Mouse (Mus musculus): ENCODE measurements at regions not wholly inside any gene's neighbourhood (a gene's known extent, or its start where the extent isn't known, plus 50 kb on each side); places are given as distances from the start of the nearest gene placed in this dataset.
A peak's percentile ranks its signal among the peaks of the same experiment; 100 is the strongest.

DNA sequence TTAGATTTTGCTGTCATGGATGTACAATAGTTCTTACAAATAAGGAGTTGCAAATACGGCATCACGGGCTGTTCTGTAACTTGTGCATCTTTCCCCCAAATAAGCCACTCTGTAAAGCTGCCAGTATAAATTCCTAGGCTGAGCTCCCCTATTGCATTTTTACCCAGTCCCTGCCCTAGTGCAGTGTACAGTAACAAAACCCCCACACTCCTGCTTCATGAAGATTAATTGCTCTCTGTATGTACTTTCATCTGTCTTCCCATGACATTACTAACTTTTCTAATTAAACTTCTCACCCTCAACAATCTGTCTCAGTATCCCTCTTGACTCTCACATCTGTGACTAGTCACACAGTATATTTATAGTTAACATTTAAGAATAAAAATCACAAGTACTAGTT is 73.4 kb downstream of the Tm4sf1 start:
- Histone ChIP-seq H3K4me3 (no peak overlapping the region), H3K27me3 (ENCODE audit: poor library complexity, severe bottlenecking) (no peaks in the 10 kb centered on the region), H3K27ac (no peak overlapping the region), H3K4me1 (no peaks in the 10 kb centered on the region), H3K9me3 (no peaks in the 10 kb centered on the region), H3K36me3 (replicated peaks) (no peaks in the 10 kb centered on the region)
- no peak for DNase-seq (ENCODE audit: extremely low spot score, low spot score)
- 94% methylated on average over 2 of the region's 2 CpGs for WGBS

DNA sequence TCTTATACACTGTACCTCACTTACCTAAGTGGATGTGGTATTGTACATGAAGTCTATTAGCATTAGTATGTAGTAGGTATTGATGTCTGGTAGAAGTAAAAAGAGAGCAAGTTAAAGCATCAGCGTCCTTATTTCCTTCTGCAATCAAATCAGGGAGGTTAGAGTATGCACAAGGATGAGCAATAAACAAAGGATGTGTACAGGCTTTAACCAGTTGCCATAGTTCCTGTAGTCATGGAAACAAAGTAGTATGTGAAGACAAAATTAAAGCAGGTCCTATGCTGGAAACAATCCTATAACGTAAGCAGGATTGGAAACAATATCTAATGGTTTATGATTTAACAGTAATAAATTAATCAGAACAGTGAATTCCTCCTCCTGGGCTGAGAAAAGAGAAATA is 78.0 kb downstream of the Tm4sf1 start:
- H3K27ac ChIP-seq, result no peak overlapping the region
- DNase-seq (ENCODE audit: extremely low spot score, low spot score), result no peak
- no peaks in the 10 kb centered on the region for H3K4me1 ChIP-seq
- H3K9me3 ChIP-seq, result no peaks in the 10 kb centered on the region
- WGBS, result 80% methylated on average over 2 of the region's 2 CpGs
- no peak overlapping the region for H3K4me3 ChIP-seq
- no peaks in the 10 kb centered on the region for H3K27me3 ChIP-seq (ENCODE audit: poor library complexity, severe bottlenecking)
- no peaks in the 10 kb centered on the region for H3K36me3 ChIP-seq (replicated peaks)

DNA sequence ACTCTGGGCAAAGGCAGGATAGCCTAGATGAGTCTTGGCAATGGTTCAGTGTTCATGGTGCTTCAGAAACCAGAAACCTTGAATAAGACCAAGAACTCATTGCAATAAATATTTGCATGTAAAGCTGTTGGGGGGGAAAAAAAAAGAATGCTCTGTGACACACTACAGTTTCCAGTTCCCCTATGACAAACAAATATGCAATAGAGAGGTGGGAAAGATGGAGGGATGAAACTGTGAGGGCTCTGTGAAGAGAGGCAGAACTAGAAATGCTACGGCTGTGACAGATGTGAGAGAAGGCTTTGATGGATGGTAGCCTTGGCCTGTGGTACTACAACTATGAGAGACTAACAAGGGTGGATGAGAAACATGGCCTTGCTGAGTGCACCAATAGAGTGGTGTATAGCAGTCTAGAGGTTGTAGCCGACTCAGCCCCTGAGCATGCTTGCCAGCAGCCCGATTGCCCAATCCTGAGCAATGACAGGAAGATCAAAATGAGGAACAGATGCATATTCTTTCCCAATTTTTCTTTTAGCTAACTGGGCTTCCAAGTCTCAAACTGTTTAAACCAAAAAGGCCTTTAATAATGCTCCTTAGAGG is 79.4 kb downstream of the Tm4sf1 start:
- no peak overlapping the region for H3K27ac ChIP-seq
- DNase-seq (ENCODE audit: extremely low spot score, low spot score), result no peak
- no peaks in the 10 kb centered on the region for H3K9me3 ChIP-seq
- 90% methylated on average over 3 of the region's 3 CpGs for WGBS
- no peak overlapping the region for H3K4me3 ChIP-seq
- H3K4me1 ChIP-seq, result no peaks in the 10 kb centered on the region
- no peaks in the 10 kb centered on the region for H3K27me3 ChIP-seq (ENCODE audit: poor library complexity, severe bottlenecking)
- H3K36me3 ChIP-seq (replicated peaks), result no peaks in the 10 kb centered on the region

DNA sequence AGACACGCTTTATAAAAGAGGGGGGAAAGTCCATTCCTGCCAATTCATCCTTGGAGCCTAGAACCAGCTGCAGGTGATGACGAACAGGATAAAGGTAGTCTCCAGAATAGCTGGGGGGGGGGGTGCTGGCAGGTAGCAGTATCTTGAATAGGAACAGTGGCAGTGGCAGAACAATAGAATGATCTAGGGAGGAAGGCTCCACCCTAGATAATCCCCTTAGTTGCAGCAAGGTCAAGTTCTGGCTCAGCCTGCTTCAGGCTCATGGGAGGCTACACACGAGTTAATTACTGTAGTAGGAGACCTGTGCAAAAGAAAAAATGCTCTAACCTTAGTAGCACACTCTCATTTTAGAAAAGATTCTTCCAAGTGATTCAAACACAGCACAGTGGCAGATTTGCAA is 83.4 kb downstream of the Tm4sf1 start:
- Histone ChIP-seq H3K27ac (no peak overlapping the region), H3K4me3 (no peak overlapping the region), H3K4me1 (no peaks in the 10 kb centered on the region), H3K9me3 (no peaks in the 10 kb centered on the region), H3K36me3 (replicated peaks) (no peaks in the 10 kb centered on the region), H3K27me3 (ENCODE audit: poor library complexity, severe bottlenecking) (no peaks in the 10 kb centered on the region)
- WGBS, result 63% methylated on average over 3 of the region's 3 CpGs
- no peak for DNase-seq (ENCODE audit: extremely low spot score, low spot score)

DNA sequence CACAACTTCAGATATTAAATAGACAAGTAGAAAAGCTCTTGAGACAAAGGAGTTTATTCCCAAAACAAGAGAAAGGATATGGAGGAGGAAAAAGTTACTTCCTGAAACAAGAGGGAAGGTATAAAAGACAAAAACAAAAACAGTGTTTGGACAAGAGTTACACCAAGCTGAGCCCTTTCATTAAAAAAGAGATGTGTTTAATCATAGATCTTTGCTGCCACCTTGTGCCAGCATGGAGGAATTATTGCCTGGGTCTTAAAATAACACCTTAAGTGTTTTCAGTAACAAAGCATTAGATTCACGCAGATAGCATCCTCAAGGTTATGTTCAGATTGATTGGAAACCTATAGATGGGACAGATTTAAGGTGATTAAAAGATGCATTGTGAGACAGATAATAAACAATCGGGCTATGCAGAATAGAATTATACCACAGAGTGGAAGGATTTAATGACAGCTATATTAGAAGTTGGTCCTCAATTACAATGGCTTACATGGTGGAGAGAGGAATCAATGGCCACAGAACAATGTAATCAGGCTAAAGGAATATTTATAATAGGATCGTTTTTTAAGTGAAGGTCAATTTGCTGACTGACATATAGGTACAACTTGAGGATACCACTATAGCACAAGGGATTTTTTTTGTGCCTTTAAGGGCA is 97.6 kb downstream of the Tm4sf1 start:
- H3K4me3 ChIP-seq, result no peak overlapping the region
- DNase-seq (ENCODE audit: extremely low spot score, low spot score), result no peak
- WGBS, result 39% methylated on average over 3 of the region's 3 CpGs
- H3K27ac ChIP-seq, result no peak overlapping the region
- H3K4me1 ChIP-seq, result no peaks in the 10 kb centered on the region
- no peaks in the 10 kb centered on the region for H3K27me3 ChIP-seq (ENCODE audit: poor library complexity, severe bottlenecking)
- no peaks in the 10 kb centered on the region for H3K9me3 ChIP-seq
- H3K36me3 ChIP-seq (replicated peaks), result no peaks in the 10 kb centered on the region

DNA sequence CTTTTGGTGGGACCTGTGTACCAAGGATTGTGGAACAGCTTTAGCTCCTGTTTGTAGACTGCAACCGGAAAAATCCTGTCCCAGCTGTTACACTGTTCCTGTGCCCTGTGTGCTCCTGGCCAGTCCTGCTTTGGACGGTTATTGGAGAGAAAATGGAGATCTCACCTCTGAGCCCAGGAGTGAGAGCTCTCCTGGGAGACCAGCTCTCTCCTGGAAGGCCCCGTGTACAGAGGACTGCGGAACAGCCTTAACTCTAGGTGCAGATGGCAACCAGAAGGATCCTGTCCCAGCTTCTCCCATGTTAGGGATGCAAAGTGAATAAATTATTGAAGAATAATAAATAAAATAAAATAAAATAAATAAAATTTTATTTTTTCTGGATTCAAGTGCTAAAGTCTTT is 98.4 kb downstream of the Tm4sf1 start:
- no peaks in the 10 kb centered on the region for H3K36me3 ChIP-seq (replicated peaks)
- H3K27me3 ChIP-seq (ENCODE audit: poor library complexity, severe bottlenecking), result no peaks in the 10 kb centered on the region
- H3K9me3 ChIP-seq, result no peaks in the 10 kb centered on the region
- DNase-seq (ENCODE audit: extremely low spot score, low spot score), result no peak
- no peaks in the 10 kb centered on the region for H3K4me1 ChIP-seq
- 80% methylated on average over 4 of the region's 4 CpGs for WGBS
- H3K4me3 ChIP-seq, result no peak overlapping the region
- H3K27ac ChIP-seq, result no peak overlapping the region

DNA sequence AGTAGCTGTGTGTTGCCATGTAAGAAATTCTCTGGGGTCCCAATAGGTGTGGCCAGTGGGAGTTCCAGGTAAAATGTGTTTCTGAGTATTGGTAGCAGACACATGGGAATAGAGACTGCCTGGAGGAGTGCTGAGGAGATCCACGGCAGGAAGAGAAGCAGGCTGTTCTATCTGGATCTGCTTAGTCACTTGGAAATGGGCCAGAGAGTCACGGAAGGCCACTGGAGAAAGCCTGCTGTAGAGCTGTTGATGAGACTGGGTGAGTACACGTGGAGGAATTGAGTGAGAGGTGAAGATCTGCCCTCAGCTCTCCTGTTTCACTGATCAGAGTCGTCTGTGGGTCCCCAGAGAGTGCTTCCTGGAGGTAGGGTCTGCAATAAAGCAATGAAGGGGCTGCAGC is 120.2 kb downstream of the Tm4sf1 start:
- no peaks in the 10 kb centered on the region for H3K27me3 ChIP-seq (ENCODE audit: poor library complexity, severe bottlenecking)
- 81% methylated on average over 4 of the region's 4 CpGs for WGBS
- no peaks in the 10 kb centered on the region for H3K9me3 ChIP-seq
- no peak for DNase-seq (ENCODE audit: extremely low spot score, low spot score)
- H3K4me3 ChIP-seq, result no peak overlapping the region
- H3K4me1 ChIP-seq, result no peaks in the 10 kb centered on the region
- H3K36me3 ChIP-seq (replicated peaks), result no peaks in the 10 kb centered on the region
- no peak overlapping the region for H3K27ac ChIP-seq

DNA sequence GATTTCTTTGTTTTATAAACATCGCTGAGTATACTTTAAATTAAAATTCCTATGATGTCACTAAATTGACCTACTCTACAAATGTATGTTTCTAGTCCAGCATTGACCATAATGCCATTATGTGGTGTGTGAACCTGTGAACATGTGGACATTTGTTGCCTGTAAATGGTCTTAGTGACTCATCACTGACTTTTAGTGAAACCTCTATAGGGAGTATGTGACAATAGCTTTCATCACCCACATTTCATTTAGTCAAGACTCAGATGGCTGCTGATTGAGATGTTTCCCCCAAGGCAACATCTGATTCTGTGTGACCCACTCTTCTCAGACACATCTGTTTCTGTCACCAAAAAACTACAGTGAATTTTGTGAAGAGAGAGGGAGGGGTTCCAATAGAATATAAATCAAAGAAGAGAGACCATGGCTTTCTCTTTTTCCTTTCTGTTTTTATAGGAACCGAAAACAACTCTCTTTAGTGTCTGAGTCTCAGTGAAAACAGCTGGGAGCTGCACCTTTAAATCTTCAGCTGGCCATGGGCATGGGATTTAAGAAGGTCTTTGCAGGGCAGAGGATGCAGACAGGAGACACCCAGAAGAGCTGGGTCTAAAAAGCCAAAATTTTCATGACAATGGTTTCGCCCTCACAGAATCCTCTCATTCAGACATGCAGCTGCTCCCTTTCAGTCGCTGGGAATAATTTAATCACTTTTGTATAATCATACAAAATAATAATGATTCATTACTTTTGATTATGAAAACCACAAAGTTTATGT is 148.4 kb downstream of the Tm4sf1 start:
- no peaks in the 10 kb centered on the region for H3K9me3 ChIP-seq
- no peak for DNase-seq (ENCODE audit: extremely low spot score, low spot score)
- H3K27me3 ChIP-seq (ENCODE audit: poor library complexity, severe bottlenecking), result no peaks in the 10 kb centered on the region
- no peak overlapping the region for H3K4me3 ChIP-seq
- H3K36me3 ChIP-seq (replicated peaks), result no peaks in the 10 kb centered on the region
- no peak overlapping the region for H3K27ac ChIP-seq
- 48% methylated on average over 4 of the region's 4 CpGs for WGBS
- H3K4me1 ChIP-seq, result peaks cover 3% of the 10 kb centered on the region; the same call in 1 of the 2 replicates

DNA sequence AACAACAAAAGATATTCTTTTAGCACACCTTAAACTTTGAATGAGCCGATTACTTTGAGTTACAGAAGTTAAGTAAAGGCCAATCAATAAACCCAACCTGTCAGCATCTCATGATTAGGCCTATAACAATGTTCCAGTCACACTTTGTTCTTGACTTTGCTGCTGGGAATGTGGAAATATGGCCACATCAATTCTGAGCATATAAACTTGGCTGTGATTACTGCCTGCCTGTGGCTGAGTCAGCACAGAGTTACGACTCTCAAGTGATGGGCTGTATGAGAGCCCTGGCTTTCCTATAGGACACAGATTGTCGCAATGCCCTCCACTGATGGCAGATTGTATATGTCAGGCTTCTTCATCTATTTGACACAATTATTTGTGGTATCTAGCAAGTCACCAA is 152.6 kb downstream of the Tm4sf1 start:
- DNase-seq (ENCODE audit: extremely low spot score, low spot score), result no peak
- 91% methylated on average over 3 of the region's 3 CpGs for WGBS
- Histone ChIP-seq H3K27me3 (ENCODE audit: poor library complexity, severe bottlenecking) (no peaks in the 10 kb centered on the region), H3K27ac (no peak overlapping the region), H3K4me3 (no peak overlapping the region), H3K4me1 (peaks cover 6% of the 10 kb centered on the region; the same call in 1 of the 2 replicates), H3K36me3 (replicated peaks) (no peaks in the 10 kb centered on the region), H3K9me3 (no peaks in the 10 kb centered on the region)

DNA sequence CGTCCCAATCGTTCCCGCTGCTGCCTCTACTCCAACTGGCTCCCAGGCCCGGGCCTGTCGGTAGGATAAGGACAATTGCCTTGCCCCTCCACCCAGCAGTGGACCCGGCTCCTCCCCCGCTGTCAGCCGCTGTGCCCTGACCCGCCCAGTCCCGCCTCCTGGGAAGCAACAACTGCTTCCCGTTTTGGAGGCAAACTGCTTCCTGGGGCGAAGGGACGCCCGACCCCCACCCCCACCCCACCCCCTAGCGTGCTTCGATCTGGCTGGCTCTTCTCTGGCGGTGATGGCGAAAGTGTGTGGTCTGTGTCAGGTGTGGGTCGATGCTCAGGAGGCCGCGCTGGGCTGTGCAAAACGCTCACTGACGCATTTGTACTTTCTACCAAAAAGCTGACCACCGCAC is 164.9 kb downstream of the Tm4sf1 start:
- Histone ChIP-seq H3K9me3 (no peaks in the 10 kb centered on the region), H3K27me3 (ENCODE audit: poor library complexity, severe bottlenecking) (no peaks in the 10 kb centered on the region), H3K27ac (0 out of 2 replicates have a peak overlapping the region, but pooled peaks have one; percentile 51), H3K36me3 (replicated peaks) (no peaks in the 10 kb centered on the region), H3K4me1 (peaks cover 4% of the 10 kb centered on the region), H3K4me3 (peak overlapping the region; percentile 44)
- 30% methylated on average over 24 of the region's 24 CpGs for WGBS
- peak; percentile 29 for DNase-seq (ENCODE audit: extremely low spot score, low spot score)

DNA sequence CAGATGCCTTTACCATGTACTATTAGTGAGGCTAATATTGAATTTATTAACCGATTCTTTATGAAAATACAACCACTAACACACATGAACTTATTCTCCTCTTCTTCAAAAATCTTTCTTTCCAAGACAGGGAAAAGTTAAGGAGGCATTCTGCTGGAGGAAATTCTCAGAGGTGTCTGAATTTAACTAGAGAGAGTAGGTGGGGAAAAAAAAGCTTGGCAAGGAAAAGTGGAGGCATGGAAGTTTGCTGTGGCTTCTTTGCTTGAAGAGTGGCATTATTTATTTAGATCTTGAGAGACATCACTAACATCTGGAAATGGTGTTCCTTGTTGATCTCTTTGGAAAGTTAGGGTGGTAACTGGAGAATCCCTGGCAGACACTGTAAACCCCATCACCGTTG is 173.2 kb downstream of the Tm4sf1 start:
- Histone ChIP-seq H3K36me3 (replicated peaks) (no peaks in the 10 kb centered on the region), H3K27me3 (ENCODE audit: poor library complexity, severe bottlenecking) (no peaks in the 10 kb centered on the region), H3K4me1 (no peaks in the 10 kb centered on the region), H3K27ac (no peak overlapping the region), H3K4me3 (no peak overlapping the region), H3K9me3 (no peaks in the 10 kb centered on the region)
- no peak for DNase-seq (ENCODE audit: extremely low spot score, low spot score)
- WGBS, result 79% methylated on average over 2 of the region's 2 CpGs

DNA sequence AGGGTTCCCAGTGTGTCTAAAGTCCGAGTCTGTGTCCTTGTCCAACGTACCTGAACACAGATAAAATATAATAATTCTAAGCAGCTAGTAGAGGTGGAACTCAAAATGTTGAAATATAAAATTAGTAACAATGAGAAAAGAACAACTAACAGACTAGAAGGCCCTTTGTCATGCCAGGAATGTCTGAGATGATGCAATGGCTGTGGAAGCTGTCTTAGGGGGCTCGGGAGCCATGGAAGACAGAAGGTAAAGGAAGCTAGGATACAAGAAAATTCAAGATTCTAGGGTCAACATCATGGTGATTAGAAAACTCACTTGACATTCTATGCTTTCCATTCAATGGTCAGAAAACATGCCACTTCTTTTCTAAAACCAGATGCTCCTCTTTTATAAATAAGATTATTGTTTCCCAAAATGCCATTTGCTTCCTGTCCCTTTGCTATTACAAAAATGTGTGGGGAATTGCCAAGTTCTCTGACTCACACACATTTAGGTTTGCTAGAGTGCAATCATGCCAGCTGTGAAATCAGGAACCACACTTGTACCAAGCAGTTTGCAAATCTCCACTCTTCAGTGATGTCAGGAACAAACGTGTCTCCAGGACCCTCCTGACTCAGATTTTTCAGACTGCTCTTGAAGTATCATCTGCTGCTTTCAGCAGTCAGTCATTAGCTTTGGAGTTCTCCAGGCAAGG is 175.8 kb downstream of the Tm4sf1 start:
- WGBS, result 78% methylated on average over 4 of the region's 4 CpGs
- no peak overlapping the region for H3K27ac ChIP-seq
- no peak overlapping the region for H3K4me3 ChIP-seq
- no peak for DNase-seq (ENCODE audit: extremely low spot score, low spot score)
- H3K9me3 ChIP-seq, result no peaks in the 10 kb centered on the region
- H3K27me3 ChIP-seq (ENCODE audit: poor library complexity, severe bottlenecking), result no peaks in the 10 kb centered on the region
- H3K4me1 ChIP-seq, result no peaks in the 10 kb centered on the region
- H3K36me3 ChIP-seq (replicated peaks), result no peaks in the 10 kb centered on the region

DNA sequence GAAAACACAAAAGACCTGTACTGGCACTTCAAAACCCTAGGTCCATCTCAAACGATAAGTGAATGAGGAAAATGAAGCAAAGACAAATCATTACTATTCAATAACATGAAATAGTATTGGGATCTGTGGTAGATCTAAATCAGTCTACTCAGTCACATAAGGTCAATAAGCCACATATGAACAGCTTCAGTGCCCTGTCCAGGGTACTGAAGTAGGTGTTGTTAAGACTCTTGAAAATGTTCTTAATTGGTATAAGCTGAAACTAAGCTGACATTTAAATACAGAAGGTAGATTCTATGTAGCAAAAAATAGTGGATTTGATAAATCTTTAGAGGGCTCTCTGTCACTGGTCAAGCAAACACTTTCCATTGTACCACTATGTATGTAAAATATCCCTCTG is 183.8 kb downstream of the Tm4sf1 start:
- no peaks in the 10 kb centered on the region for H3K36me3 ChIP-seq (replicated peaks)
- WGBS, result 90% methylated on average over 1 of the region's 1 CpGs

More for the DNA sequence above, 183.8 kb downstream of the Tm4sf1 start:
- no peaks in the 10 kb centered on the region for H3K9me3 ChIP-seq
- no peak overlapping the region for H3K4me3 ChIP-seq
- no peaks in the 10 kb centered on the region for H3K27me3 ChIP-seq (ENCODE audit: poor library complexity, severe bottlenecking)
- no peaks in the 10 kb centered on the region for H3K4me1 ChIP-seq
- H3K27ac ChIP-seq, result no peak overlapping the region
- no peak for DNase-seq (ENCODE audit: extremely low spot score, low spot score)

Measured in forebrain, embryonic 10.5 days (tissue).